Mouse (Mus musculus) cerebellum, postnatal 14 days (tissue): ENCODE results near the gene Pygb.

Source experiments
- DNase-seq, 2 experiments: peaks; one replicate each; pipeline ENCODE4 v3.0.0; 2021; ENCODE audit warnings: mixed read lengths in 2 of 2

Gene Pygb

GRCm38 (mm10) chr2:150793320-150793719 is 6.8 kb downstream of the Pygb start:
- DNase-seq = no peak

GRCm38 (mm10) chr2:150798084-150798483 is 11.5 kb downstream of the Pygb start:
- no peak for DNase-seq

GRCm38 (mm10) chr2:150800616-150801015 is 14.1 kb downstream of the Pygb start:
- no peak for DNase-seq

DNA sequence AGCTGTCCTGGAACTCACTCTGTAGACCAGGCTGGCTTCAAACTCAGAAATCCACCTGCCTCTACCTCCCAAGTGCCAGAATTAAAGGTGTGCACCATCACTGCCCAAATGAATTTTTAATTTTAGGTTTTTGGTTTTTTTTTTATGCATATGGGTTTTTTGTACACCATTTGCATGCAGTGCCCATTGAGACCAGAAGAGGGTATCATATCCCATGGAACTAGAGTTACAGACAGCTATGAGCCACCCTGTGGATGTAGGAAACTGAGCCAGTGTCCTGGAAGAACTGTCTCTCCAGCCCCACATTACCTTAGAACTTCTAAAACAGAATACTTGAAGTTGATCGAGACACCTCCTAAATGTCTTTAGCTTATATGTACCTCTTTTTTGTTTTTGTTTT is 16.5 kb downstream of the Pygb start:
- peak; percentile 31 to 61 for DNase-seq

DNA sequence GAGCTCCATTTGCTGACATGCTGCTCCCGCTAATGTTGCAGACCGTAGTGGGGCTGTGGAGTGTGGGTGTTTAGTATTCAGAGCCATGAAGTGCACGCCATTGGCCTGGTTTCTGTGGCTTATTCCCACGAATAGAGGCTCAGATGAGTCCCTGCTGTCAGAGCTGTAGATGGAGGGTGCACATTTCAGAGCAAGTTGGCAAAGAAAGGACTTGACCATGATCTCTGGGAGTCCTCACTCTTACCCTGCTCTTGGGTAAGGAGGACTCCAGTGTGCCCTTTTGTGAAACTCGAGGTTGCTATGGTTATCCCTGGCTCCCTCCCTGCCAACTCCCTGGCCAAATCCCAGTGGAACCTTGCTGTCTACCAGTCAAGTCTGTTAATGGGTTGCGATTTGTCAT is 21.8 kb downstream of the Pygb start:
- DNase-seq = no peak

GRCm38 (mm10) chr2:150808812-150809211 is 22.3 kb downstream of the Pygb start:
- no peak for DNase-seq

DNA sequence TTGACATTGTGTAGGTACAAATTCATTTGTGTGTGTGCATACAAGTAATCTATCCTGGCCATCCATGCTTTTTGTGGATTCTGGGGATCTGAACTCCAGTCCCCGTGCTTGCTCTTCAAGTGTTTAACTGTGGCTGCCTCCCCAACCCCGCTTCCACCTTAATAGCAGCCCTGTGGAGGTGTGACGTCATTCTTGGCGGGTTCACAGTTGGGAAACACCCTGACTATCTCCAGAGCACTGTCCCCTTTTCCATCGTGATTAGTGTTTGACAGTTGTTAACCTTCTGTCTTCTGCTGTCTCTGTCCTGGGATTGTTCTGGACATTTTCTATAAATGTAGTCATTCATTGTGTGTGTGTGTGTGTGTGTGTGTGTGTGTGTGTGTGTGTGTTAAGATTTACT is 24.1 kb downstream of the Pygb start:
- no peak for DNase-seq

DNA sequence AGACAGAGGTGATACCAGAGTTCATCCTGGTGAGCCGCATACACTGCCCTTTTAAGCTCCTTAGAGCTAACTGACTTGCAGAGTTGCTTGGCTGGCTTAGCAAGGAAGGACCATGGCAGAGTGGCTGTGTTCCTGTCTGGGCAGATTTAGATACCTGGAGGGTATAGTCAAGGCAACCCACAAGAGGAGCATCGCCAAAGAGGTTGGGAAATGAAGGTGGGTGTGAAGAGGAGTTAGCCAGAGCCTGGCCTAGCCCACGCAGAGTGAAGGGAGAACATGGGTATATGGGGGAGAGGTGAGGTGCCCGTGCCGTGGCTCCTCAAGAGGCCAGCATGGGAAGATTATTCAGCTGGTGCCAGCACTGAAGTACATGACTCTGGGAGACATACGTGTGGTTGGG is 26.3 kb downstream of the Pygb start:
- DNase-seq = no peak

DNA sequence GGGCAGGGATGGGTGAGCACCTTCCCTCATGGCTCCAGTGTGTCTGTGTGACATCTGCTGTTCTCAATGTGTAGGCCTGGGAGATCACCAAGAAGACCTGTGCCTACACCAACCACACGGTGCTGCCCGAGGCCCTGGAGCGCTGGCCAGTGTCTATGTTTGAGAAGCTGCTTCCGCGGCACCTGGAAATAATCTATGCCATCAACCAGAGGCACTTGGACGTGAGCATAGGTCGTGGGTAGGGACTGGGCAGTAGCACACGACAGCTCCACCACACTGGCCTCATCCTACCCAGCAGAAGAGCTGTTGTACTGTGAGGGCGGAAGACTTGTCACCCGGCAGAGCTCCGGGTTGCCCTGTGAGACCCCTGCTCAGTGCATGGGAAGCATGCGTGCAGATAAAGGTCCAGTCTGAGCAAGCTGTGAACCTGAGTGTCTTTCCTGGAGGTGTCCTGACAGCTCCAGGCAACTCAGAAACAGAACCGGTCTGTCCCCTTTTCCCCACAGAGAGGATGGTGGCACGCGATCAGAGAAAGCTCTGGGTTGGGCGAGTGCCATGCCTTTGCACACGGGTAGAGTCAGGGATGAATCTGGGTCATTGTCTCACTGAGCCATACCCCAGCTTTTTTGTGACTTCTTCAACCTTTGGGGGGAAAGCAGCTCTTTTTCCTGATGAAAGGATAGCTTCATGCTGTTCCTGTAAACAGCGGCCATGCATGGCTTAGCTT is 30.3 kb downstream of the Pygb start:
- DNase-seq = peak; percentile 57 to 69

- no peak for DNase-seq
These were observed 32.2 kb downstream of the Pygb start for GRCm38 (mm10) chr2:150818742-150819141.

DNA sequence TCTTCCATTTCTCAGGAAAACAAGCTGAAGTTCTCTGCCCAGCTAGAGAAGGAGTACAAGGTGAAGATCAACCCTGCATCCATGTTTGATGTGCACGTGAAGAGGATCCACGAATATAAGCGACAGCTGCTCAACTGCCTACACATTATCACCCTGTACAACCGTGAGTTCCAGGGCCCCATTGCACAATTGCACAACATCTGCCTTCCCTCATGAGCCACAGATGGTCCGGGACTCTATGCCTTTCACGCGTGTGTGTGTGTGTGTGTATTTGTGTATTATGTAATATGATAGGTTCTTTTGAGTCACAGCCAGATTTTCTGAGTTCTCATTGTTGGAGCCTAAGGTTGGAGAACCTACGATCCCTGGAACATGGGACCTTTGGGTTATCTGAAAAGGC is 34.2 kb downstream of the Pygb start:
- no peak for DNase-seq

DNA sequence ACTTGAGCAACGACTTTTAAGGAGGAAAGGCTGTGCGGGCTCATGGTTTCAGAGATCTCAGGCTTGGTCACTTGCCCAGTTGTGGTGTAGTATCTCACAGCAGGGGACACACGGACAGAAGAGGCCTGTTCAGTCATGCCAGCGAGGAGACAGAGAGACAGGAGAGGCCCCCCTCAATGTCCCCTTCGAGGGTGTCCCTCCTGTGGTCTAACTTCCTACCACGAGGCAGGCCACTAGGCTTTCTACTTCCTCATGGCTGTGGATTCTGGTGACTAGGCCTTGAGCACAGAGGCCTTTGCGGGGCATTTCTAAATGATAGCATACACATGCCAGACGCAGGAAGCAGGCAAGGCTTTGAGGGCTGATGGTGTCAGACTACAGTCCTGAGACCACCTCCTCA is 36.5 kb downstream of the Pygb start:
- DNase-seq = peak in 1 of 2 experiments; percentile 31

GRCm38 (mm10) chr2:150826426-150826825 is 39.9 kb downstream of the Pygb start:
- DNase-seq = no peak

- no peak for DNase-seq
These were observed 41.6 kb downstream of the Pygb start for GRCm38 (mm10) chr2:150828164-150828563.

GRCm38 (mm10) chr2:150828654-150829053 is 42.1 kb downstream of the Pygb start:
- no peak for DNase-seq

DNA sequence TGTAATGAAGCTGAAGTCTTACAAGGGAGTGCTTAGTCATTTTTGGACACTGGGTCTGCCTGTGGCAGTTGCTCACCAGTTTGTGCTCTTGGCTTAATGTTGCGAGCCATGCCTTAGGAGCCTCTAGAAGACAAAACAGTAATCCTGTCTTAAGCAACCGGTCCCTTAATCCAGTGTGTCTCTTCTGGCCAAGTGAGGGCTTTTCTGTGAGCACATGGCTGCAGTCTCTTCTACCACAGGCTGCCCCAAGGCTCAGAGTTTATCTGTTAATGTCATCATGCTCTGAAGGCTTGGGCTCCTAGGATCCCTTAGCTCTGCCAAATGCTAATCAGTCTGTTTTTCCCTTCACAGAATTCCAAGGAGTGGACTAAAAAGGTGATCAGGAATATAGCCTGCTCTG is 43.5 kb downstream of the Pygb start:
- DNase-seq = no peak

DNA sequence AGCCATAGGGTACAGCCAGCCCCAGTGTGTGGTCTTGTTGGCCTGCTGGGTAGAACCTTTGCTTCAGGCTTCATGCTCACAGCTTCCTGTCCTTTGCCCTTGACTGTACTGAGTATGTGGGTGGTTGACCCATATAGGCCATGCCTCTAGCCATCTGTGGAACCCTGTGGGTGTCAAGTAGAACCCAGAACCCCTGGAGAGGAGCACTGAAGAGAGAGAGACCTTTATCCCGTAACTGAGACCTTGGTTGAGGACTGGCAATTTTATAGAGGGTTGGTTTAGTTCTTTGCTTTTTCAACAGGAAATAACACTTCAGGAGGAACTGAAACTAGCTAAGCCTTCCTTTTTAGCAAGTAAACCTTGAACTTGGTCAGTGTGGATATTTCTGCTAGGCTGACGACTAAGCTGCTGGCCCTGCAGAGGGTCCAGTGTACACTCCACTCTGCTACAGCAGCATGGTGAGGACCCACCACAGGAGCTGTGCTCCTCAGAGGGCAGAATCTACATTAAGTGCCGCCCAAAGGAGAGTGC is 44.4 kb downstream of the Pygb start:
- DNase-seq = no peak

DNA sequence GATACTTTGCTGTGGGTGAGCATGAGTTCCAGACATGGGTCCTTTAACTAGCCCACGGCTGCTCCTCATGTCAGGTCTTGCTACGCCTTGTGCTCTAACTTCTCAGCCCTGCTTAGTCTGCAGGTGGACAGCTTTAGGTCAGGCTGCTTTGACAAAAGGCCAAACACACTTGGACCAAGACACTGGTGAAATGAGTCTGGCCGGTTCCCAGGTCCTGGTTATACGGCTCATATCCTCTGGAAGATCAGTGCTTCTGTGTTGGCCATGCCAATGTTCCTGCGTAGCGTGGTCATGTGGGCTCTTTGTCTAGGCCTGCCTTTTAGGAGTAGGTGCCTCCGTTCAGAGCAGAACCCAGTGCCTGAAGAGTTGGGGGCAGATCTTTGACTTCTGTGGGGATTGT is 45.5 kb downstream of the Pygb start:
- DNase-seq = peak; percentile 72 to 76

- no peak for DNase-seq
These were observed 48.1 kb downstream of the Pygb start for GRCm38 (mm10) chr2:150834616-150835015.

DNA sequence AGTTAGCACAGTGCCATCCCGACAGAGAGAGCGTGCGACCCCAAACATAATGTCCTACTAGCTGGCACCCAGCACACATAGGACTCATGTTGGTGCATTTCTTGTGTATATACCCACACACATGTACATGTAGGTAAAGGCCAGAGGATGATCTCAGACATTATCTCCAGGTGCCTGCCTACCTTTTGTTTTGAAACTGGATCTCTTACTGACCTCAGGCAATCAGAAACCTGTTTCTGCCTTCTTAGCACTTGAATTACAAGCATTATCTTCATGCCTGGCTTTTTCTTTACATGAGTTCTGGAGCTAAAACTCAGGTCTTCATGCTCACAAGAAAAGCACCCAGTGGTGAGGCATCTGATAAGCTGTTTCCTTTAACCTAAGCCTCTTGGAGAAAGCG is 49.4 kb downstream of the Pygb start:
- no peak for DNase-seq

- DNase-seq = no peak
These were observed 50.4 kb downstream of the Pygb start for GRCm38 (mm10) chr2:150836906-150837305.

GRCm38 (mm10) chr2:150837781-150838180 is 51.2 kb downstream of the Pygb start:
- no peak for DNase-seq

DNA sequence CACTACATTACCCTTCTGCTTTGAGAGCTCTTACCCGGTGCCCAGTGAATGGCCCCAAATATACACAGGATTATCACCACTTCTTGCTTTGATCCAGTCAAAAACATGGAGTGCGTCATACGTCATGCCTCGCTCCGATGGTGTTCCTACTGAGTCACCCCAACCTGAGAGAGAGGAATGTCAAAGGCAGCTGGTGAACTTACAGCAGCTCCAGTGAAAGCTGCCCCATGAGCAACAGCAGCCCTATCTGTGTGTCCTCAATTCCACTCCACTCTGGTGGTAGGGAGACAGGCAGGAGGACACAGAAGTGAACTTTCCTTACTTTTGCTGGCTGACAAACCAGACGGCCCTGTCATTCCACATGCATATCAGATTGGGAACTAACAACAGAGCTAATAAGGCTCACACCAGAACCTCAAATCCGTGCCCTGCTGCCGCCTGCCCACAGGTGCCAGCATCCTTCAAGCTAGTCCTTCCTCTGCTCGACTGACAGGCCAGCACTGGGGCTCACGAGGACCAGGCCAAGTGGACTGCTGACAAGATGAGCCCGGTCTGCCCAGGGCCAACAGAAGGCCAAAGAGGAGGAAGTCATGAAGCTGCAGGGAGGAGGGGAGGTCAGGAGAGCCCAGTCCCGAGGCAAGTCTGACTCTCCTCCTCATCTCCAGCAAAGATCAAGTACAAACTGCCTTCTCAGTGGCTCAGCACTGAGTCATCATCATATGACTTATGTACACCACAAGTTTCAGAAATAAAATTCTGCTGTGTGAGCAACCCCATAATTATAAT is 53.3 kb downstream of the Pygb start:
- peak; percentile 40 to 54 for DNase-seq

- DNase-seq = no peak
These were observed 54.6 kb downstream of the Pygb start for GRCm38 (mm10) chr2:150841109-150841508.
